Mouse (Mus musculus) ES-E14 (cell line): Measurements from ENCODE around the gene Ntsr2.

Source experiments
- CHD2 ChIP-seq: IDR thresholded peaks from 2 replicates; pipeline ENCODE4 v1.6.1; 2014; ENCODE audit warnings: mild to moderate bottlenecking, low read depth, low read length, inconsistent platforms
- HCFC1 ChIP-seq: IDR thresholded peaks from 2 replicates; pipeline ENCODE4 v1.6.1; 2012; ENCODE audit warnings: low read length, inconsistent platforms, borderline replicate concordance; ENCODE audit not compliant: insufficient read depth
- MAFK ChIP-seq: IDR thresholded peaks from 2 replicates; pipeline ENCODE4 v1.6.1; 2014; ENCODE audit warnings: mild to moderate bottlenecking, low read depth, low read length, inconsistent platforms; ENCODE audit not compliant: insufficient read depth
- ZC3H11A ChIP-seq: IDR thresholded peaks from 2 replicates; pipeline ENCODE4 v1.6.1; 2012; ENCODE audit warnings: low read depth, mild to moderate bottlenecking, inconsistent platforms, low read length, borderline replicate concordance
- ZNF384 ChIP-seq: IDR thresholded peaks from 2 replicates; pipeline ENCODE4 v1.6.1; 2012; ENCODE audit warnings: low read depth, low read length, inconsistent platforms

DNA sequence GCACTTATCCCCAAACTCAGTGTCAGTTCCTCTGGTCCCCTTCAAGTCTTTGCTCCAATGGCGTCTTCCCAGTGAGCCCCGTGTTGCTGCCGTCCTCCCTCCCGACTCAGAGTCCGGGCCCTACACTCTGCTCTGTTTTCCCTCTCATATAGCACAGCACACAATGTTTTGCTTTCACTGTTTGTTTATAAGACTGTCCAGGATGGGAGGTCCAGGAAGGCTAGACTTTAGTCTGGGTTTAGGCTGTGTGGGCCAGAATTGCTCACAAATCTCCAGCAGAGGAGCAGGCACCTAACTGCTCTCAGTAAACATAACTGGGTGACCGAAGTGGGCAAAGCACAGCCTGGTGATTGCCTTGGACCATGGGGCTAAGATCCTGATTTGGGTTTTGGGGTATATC, 19.9 kb upstream of the Ntsr2 start:
- TF ChIP-seq MAFK (no peak), ZNF384 (no peak), HCFC1 (no peak), CHD2 (no peak), ZC3H11A (no peak)
